Mouse (Mus musculus): ENCODE measurements at regions not wholly inside any gene's neighbourhood (a gene's known extent, or its start where the extent isn't known, plus 50 kb on each side); places are given as distances from the start of the nearest gene placed in this dataset.
A peak's percentile ranks its signal among the peaks of the same experiment; 100 is the strongest.

DNA sequence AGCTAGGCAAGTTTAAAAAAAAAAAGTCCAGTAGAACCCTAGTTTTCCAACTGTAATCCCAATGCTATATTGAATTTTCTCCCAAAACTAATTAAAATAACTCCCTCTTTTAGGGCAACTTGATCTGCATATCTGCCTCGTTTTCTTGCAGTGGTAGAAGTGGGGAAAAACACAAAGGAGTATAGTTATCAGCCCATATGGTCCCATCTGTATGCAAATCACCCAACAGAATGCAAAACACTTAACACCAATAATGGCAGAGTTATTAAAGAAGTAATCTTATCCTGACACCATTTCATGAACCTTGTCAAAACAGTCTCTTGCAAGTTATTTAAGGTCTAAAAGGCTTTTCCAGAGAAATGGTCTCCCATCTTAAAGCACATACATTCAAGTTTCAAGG, 290.7 kb upstream of the Clec14a start:
- no peak overlapping the region for H3K27ac ChIP-seq
- H3K4me2 ChIP-seq (replicated peaks): no peak overlapping the region
- H3K9me3 ChIP-seq: no peaks in the 10 kb centered on the region
- WGBS: 50% methylated on average over 1 of the region's 1 CpGs
- H3K36me3 ChIP-seq: no peaks in the 10 kb centered on the region
- H3K4me3 ChIP-seq: no peak overlapping the region
- H3K4me1 ChIP-seq: peaks cover 18% of the 10 kb centered on the region
- H3K9ac ChIP-seq: no peak overlapping the region
- no peak for ATAC-seq (ENCODE audit: low FRiP score, low read depth)
- no peaks in the 10 kb centered on the region for H3K27me3 ChIP-seq

DNA sequence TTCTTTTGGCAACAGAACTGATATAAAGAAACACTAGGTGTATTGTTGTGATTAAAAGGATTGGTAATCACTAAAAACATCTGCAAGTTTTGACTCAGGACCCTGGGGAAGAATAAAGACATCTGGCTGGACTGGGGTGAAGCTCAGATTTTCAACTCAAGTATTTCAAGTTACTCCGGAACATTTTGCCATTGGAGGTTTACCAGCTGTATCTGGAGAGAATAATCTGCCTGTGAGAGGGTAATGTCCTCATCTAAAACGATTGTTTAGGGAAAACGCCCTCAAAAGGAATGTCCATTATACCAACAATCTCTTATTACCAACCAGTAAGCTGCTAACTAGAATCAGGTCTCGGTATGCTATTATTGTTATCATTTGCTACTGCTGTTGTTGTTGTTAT, 288.2 kb upstream of the Clec14a start:
- H3K4me1 ChIP-seq: peaks cover 24% of the 10 kb centered on the region
- no peak overlapping the region for H3K27ac ChIP-seq
- no peak overlapping the region for H3K9ac ChIP-seq
- 62% methylated on average over 4 of the region's 4 CpGs for WGBS
- ATAC-seq (ENCODE audit: low FRiP score, low read depth): no peak
- no peaks in the 10 kb centered on the region for H3K27me3 ChIP-seq
- H3K36me3 ChIP-seq: no peaks in the 10 kb centered on the region
- H3K4me3 ChIP-seq: no peak overlapping the region
- no peaks in the 10 kb centered on the region for H3K9me3 ChIP-seq
- H3K4me2 ChIP-seq (replicated peaks): no peak overlapping the region

DNA sequence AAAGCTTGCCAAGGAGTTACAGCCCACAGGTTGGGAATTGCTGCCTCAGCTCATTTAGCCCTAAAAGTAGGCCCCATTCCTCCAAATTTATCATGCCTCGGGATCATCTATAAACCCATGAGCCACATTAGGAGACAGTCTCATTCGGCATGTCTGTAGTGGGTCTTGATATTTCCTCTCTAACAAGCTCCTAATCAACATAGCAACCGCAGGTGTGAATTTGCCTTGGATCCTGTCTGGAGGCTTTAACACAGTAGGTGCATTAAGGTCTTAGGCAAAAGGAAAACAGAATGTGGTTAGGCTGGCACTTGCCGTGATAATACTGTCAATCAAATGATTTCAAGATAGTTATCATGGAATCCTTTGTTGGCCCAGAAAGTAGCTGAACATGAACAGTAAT, 287.7 kb upstream of the Clec14a start:
- Histone ChIP-seq H3K4me1 (peaks cover 24% of the 10 kb centered on the region), H3K4me3 (no peak overlapping the region), H3K27me3 (no peaks in the 10 kb centered on the region), H3K4me2 (replicated peaks) (no peak overlapping the region), H3K9me3 (no peaks in the 10 kb centered on the region), H3K36me3 (no peaks in the 10 kb centered on the region), H3K27ac (no peak overlapping the region), H3K9ac (no peak overlapping the region)
- ATAC-seq (ENCODE audit: low FRiP score, low read depth): no peak
- WGBS: 72% methylated on average over 4 of the region's 4 CpGs

DNA sequence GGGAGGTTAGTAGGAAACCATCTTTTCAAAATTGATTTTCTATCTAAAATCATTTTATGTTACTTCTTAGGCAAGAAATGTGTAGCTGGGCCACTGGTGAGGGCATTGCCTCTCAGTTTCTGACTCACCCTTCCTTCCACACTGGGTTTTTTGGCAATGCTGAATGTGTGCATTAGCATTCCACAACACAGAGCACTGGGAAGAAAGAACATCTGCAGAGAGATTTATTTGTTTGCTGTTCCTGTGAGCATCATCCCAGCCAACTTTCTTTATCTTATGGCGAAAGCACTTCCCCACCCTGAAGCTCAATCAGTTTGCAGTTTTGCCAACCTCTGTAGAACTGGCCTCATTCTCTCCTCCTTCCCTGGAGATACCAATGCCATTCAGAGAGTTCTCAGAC, 287.0 kb upstream of the Clec14a start:
- ATAC-seq (ENCODE audit: low FRiP score, low read depth): no peak
- Histone ChIP-seq H3K9ac (no peak overlapping the region), H3K4me1 (peaks cover 26% of the 10 kb centered on the region), H3K36me3 (no peaks in the 10 kb centered on the region), H3K4me2 (replicated peaks) (no peak overlapping the region), H3K27me3 (no peaks in the 10 kb centered on the region), H3K27ac (0 out of 2 replicates have a peak overlapping the region, but pooled peaks have one; percentile 22), H3K9me3 (no peaks in the 10 kb centered on the region), H3K4me3 (no peak overlapping the region)
- 85% methylated on average over 1 of the region's 1 CpGs for WGBS

DNA sequence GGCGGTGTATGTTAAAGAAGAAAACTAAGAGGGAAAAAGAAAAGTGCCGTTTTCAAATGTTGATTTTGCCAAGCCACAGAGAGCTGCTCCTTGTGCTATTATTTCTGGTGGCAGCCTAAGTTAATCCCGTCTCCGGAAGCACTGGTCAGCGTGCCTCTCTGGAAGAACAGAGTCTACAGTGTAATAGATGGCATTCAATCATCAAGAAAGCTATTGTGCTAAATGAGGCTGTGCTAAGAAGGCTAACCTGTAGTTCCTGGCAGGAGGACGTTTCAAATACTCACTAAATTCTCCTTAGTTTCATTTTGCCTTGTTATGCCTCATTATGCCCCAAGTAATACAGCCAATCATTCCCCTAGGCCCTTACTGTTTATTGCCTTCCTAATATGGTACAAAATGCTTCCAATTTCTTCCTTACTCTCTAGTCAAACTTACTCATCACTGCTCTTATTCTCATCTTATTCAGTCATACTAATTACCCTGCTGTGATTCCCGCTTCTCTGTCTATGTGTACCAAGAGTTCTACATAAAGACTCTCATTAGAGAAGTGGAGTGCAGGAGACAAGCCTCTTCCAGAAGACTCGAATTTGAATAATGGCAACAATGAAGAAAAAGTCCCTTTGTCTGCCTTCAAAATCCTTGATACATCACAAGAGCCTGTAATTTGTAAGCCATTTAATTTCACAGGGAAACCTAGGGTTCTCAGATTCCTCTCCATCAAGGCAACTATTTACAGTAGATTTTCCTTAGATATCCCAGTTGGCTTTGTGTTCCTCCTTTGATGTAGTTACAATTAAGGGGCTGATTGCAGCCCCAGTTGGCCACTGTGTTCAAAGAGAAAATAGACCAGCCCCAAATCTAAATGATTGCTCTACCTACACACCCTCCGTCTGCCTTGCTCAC, 282.0 kb upstream of the Clec14a start:
- no peak overlapping the region for H3K4me3 ChIP-seq
- no peak for ATAC-seq (ENCODE audit: low FRiP score, low read depth)
- H3K9ac ChIP-seq: no peak overlapping the region
- H3K27ac ChIP-seq: peak overlapping the region; percentile 53; the same call in 1 of the 2 replicates
- no peaks in the 10 kb centered on the region for H3K9me3 ChIP-seq
- WGBS: 36% methylated on average over 9 of the region's 9 CpGs
- H3K4me2 ChIP-seq (replicated peaks): peak overlapping the region; percentile 16; the same call in 1 of the 2 replicates
- peaks cover 20% of the 10 kb centered on the region for H3K4me1 ChIP-seq
- no peaks in the 10 kb centered on the region for H3K27me3 ChIP-seq
- no peaks in the 10 kb centered on the region for H3K36me3 ChIP-seq

DNA sequence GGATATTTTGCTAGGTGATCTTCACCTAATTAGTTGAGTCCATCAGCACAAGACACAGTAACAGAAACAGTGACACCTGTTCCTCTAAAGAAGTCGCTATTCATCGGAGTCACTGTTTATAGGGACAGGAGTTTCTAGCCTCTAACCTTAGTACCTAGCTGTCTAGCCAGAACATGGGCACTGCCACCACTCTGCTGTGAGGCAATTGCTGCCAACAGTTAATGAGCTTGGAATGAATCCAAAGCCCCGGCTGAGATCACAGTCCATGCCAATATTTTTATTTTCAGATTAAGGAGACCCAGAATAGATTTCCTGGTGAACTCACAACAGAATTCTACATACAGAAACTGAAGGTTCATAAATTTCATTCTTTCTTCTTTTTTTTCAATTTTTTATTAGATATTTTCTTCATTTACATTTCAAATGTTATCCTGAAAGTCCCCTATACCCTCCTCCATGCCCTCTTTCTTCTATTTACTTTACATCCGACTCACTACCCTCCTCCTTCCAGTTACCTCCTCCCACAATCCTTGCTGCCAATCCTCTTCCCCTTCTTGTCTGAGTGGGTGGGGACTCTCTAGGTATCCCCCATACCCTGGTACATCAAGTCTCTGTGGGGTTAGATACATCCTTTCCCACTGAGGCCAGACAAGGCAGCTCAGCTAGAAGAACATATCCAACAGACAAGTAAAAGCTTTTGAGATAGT, 276.9 kb upstream of the Clec14a start:
- 0 out of 2 replicates have a peak, but pooled peaks cover 6% of the 10 kb centered on the region for H3K4me1 ChIP-seq
- no peaks in the 10 kb centered on the region for H3K36me3 ChIP-seq
- no peak overlapping the region for H3K9ac ChIP-seq
- H3K27me3 ChIP-seq: no peaks in the 10 kb centered on the region
- no peak overlapping the region for H3K4me2 ChIP-seq (replicated peaks)
- ATAC-seq (ENCODE audit: low FRiP score, low read depth): no peak
- H3K27ac ChIP-seq: no peak overlapping the region
- H3K9me3 ChIP-seq: no peaks in the 10 kb centered on the region
- H3K4me3 ChIP-seq: no peak overlapping the region
- WGBS: 72% methylated on average over 4 of the region's 4 CpGs

DNA sequence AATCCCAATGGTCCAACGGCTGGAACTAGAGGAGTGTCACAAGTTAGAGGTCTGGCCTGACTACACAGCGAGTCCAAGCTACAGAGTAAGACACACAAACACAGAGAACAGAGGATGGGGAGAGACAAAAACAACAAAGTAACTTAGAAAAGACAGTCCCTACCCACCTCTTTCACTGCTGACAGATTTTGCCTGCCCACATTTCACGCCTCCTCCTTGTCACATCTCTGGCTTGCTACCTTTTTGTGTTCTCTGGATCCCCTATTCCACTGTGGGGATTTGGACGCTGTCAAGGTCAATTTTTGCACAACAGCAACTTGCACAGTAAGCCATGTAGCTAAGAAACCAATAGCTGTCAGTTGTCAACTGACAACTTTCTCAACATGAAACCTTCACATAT, 275.8 kb upstream of the Clec14a start:
- 85% methylated on average over 4 of the region's 4 CpGs for WGBS
- Histone ChIP-seq H3K4me1 (0 out of 2 replicates have a peak, but pooled peaks cover 2% of the 10 kb centered on the region), H3K9ac (no peak overlapping the region), H3K27me3 (no peaks in the 10 kb centered on the region), H3K4me2 (replicated peaks) (no peak overlapping the region), H3K36me3 (no peaks in the 10 kb centered on the region), H3K4me3 (no peak overlapping the region), H3K9me3 (no peaks in the 10 kb centered on the region), H3K27ac (no peak overlapping the region)
- ATAC-seq (ENCODE audit: low FRiP score, low read depth): no peak

DNA sequence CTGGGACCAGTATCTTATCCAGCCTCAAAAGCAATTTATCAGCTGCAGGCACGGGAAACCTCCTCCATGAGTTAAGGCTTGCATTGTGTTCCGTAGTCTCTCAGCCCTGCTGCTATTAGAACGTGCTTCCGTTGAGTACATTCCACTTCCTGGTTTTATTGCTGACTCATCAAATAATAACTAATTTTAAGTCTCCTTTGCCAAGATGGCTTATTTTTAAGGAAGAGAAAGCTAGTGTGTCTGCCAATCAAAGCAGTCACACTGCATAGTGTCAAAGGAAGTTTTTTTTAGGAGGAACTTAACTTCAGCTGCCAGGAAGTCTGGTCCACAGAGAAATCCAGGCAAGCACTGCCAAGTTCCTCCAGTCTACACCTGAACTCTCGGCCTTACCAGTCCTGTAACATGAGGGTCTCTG, 269.2 kb upstream of the Clec14a start:
- Histone ChIP-seq H3K4me3 (no peak overlapping the region), H3K9ac (no peak overlapping the region), H3K27ac (peak overlapping the region; percentile 49; the same call in 1 of the 2 replicates), H3K27me3 (no peaks in the 10 kb centered on the region), H3K4me2 (replicated peaks) (peak overlapping the region; percentile 28), H3K36me3 (no peaks in the 10 kb centered on the region), H3K4me1 (peaks cover 9% of the 10 kb centered on the region), H3K9me3 (no peaks in the 10 kb centered on the region)
- ATAC-seq (ENCODE audit: low FRiP score, low read depth): peak; percentile 82
- WGBS: 30% methylated on average over 5 of the region's 5 CpGs

DNA sequence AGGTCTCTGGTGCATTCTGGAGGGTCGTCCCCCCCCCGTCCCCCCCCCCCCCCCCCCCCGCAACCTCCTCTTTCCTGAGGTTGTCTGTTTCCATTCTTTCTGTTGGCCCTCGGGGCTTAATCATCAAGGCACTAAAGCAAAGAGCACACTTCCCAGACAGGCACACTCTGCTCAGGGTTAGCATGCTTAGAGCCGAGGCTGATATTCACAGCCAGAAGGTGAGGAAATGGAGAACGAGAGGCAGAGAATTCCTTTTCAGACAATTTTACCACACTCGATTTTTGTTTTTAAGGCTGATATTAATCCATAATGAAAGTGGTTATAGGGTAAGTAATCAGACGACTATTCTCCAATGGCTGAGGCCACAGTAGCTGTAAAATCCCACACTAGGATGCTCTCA, 268.7 kb upstream of the Clec14a start:
- 0 out of 2 replicates have a peak, but pooled peaks have one; percentile 49 for ATAC-seq (ENCODE audit: low FRiP score, low read depth)
- H3K4me2 ChIP-seq (replicated peaks): peak overlapping the region; percentile 28
- no peak overlapping the region for H3K9ac ChIP-seq
- no peak overlapping the region for H3K4me3 ChIP-seq
- H3K27me3 ChIP-seq: no peaks in the 10 kb centered on the region
- H3K9me3 ChIP-seq: no peaks in the 10 kb centered on the region
- peak overlapping the region; percentile 49; the same call in 1 of the 2 replicates for H3K27ac ChIP-seq
- WGBS: 48% methylated on average over 7 of the region's 8 CpGs
- peaks cover 9% of the 10 kb centered on the region for H3K4me1 ChIP-seq
- no peaks in the 10 kb centered on the region for H3K36me3 ChIP-seq

DNA sequence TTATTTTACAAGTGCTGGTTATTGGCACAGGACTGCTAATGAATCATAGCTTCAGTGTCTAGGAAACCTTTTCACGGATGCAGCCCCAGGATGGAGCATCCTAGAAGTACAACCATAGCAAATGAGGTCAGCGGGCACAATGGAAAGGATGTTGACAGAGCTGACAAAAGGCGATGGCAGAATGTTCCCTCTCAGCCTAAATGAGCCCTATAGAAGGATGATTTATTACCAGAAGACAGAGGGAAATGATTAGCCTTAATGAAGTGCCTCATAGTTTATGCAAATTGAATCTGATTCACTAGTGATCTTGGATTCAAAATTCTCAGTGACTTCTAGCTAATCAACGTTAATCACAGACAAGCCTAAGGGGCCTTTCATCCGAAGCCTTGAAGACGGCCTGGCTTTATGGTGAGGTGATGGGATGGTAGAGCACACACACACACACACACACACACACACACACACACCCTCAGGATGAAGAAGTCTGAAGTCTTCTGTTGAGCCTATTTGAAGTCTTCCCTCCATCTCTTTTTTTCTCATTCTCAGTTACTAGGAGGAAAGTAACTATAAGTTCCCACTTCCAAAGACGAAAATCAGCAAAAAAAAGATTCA, 267.4 kb upstream of the Clec14a start:
- ATAC-seq (ENCODE audit: low FRiP score, low read depth): no peak
- Histone ChIP-seq H3K4me2 (replicated peaks) (no peak overlapping the region), H3K27me3 (no peaks in the 10 kb centered on the region), H3K27ac (no peak overlapping the region), H3K4me3 (no peak overlapping the region), H3K36me3 (no peaks in the 10 kb centered on the region), H3K4me1 (peaks cover 9% of the 10 kb centered on the region), H3K9ac (no peak overlapping the region), H3K9me3 (no peaks in the 10 kb centered on the region)
- WGBS: 75% methylated on average over 7 of the region's 7 CpGs

DNA sequence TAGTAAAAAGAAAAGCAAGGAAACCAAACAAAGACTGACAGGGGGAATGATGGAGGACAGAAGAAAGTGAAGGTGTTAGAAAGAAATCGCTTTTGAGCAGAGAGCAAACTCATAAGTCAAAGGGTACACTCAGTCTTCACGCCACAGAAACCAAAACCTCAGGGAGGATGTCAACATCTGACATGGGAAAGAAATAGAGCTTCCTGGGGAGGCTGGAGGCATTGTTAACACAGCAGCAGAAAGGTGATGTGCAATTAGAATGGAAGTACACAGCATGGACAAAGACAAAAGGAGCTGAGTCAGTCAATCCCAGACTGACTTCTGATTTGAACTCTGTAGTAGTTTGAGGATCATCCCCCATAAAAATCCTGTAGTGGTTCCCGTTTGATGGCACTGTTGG, 261.2 kb upstream of the Clec14a start:
- Histone ChIP-seq H3K27ac (no peak overlapping the region), H3K27me3 (no peaks in the 10 kb centered on the region), H3K4me3 (no peak overlapping the region), H3K9me3 (no peaks in the 10 kb centered on the region), H3K4me1 (no peaks in the 10 kb centered on the region), H3K36me3 (no peaks in the 10 kb centered on the region), H3K9ac (no peak overlapping the region), H3K4me2 (replicated peaks) (no peak overlapping the region)
- no peak for ATAC-seq (ENCODE audit: low FRiP score, low read depth)
- 62% methylated on average over 3 of the region's 3 CpGs for WGBS

DNA sequence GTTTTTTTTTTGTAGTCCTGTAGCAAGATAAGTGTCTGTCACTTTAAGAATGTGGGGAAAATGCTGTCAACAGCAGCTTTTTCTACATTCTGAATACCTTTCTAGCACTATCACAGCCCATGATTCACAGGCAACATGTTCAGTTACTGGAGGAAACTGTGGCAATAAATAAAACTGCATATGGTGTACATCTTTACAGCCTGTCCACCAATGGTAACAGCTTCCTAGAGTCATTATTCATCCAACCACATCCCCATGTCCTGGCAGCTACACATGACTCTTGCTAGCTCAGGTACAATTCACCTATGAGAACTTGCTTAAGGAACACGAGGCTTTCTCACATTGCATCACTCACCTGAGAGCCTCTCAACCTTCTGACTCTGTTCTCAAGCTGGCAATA, 247.7 kb upstream of the Clec14a start:
- Histone ChIP-seq H3K4me1 (no peaks in the 10 kb centered on the region), H3K27ac (no peak overlapping the region), H3K9ac (no peak overlapping the region), H3K9me3 (no peaks in the 10 kb centered on the region), H3K27me3 (no peaks in the 10 kb centered on the region), H3K4me3 (no peak overlapping the region), H3K36me3 (no peaks in the 10 kb centered on the region), H3K4me2 (replicated peaks) (no peak overlapping the region)
- WGBS: 43% methylated on average over 1 of the region's 1 CpGs
- no peak for ATAC-seq (ENCODE audit: low FRiP score, low read depth)
